Mouse (Mus musculus): ENCODE measurements around the gene Gstm2. TPM values are rescaled to one million over a fixed set of nuclear protein-coding genes. Genes with fewer than 3 reads are reported as not detected.
"Not testable (repeated sequence)": the region's sequence is repeated elsewhere in the genome, so short reads cannot be mapped to it uniquely, and the experiment has no call there.

Gstm2 gene
- total and polyA plus RNA-seq, 2 experiments from 2014 or later: 6.5 to 11.9 TPM

- Histone ChIP-seq H3K9me3 (ENCODE audit: low read length) (no peaks in the 10 kb centered on the region), H3K27ac (ENCODE audit: low read depth, low read length) (no peak overlapping the region), H3K4me1 (ENCODE audit: insufficient read depth) (no peaks in the 10 kb centered on the region), H3K4me3 (ENCODE audit: low read depth, low read length) (no peak overlapping the region), H3K9ac (no peak overlapping the region), H3K36me3 (ENCODE audit: insufficient read depth) (no peaks in the 10 kb centered on the region), H3K4me2 (ENCODE audit: low read depth) (no peak overlapping the region), H3K27me3 (ENCODE audit: insufficient read depth, low read length) (no peaks in the 10 kb centered on the region)
- ATAC-seq (no peak), DNase-seq (no peak)
- WGBS: 83% methylated on average over 6 of the region's 6 CpGs
- TF ChIP-seq CTCF (IDR thresholded peaks at IDR 0.05; ENCODE audit: low read depth): no peak
These were observed 36.4 kb upstream of the Gstm2 start for GRCm38 (mm10) chr3:108022650-108023049.

GRCm38 (mm10) chr3:108020351-108021022, 34.2 kb upstream of the Gstm2 start:
- not testable (repeated sequence) for H3K27me3 ChIP-seq (ENCODE audit: insufficient read depth, low read length); DNase-seq; H3K36me3 ChIP-seq (ENCODE audit: insufficient read depth); H3K9me3 ChIP-seq (ENCODE audit: low read length); H3K9ac ChIP-seq; H3K27ac ChIP-seq (ENCODE audit: low read depth, low read length); ATAC-seq; H3K4me3 ChIP-seq (ENCODE audit: low read depth, low read length); H3K4me2 ChIP-seq (ENCODE audit: low read depth); H3K4me1 ChIP-seq (ENCODE audit: insufficient read depth)
- 88% methylated on average over 11 of the region's 11 CpGs for WGBS

GRCm38 (mm10) chr3:108019226-108019625, 33.0 kb upstream of the Gstm2 start:
- H3K36me3 ChIP-seq (ENCODE audit: insufficient read depth); ATAC-seq; H3K4me3 ChIP-seq (ENCODE audit: low read depth, low read length); H3K9ac ChIP-seq; H3K27me3 ChIP-seq (ENCODE audit: insufficient read depth, low read length); H3K9me3 ChIP-seq (ENCODE audit: low read length); DNase-seq; H3K4me1 ChIP-seq (ENCODE audit: insufficient read depth); H3K4me2 ChIP-seq (ENCODE audit: low read depth); H3K27ac ChIP-seq (ENCODE audit: low read depth, low read length): not testable (repeated sequence)
- 65% methylated on average over 3 of the region's 3 CpGs for WGBS

- H3K9me3 ChIP-seq (ENCODE audit: low read length): no peaks in the 10 kb centered on the region
- H3K27me3 ChIP-seq (ENCODE audit: insufficient read depth, low read length): no peaks in the 10 kb centered on the region
- no peak for TF ChIP-seq CTCF (IDR thresholded peaks at IDR 0.05; ENCODE audit: low read depth)
- peak overlapping the region; percentile 62; the same call in 1 of the 2 replicates for H3K9ac ChIP-seq
- ATAC-seq (no peak), DNase-seq (no peak)
- H3K4me3 ChIP-seq (ENCODE audit: low read depth, low read length): peak overlapping the region; percentile 39
- peak overlapping the region; percentile 70 for H3K4me2 ChIP-seq (ENCODE audit: low read depth)
- no peaks in the 10 kb centered on the region for H3K4me1 ChIP-seq (ENCODE audit: insufficient read depth)
- 20% methylated on average over 14 of the region's 14 CpGs for WGBS
- H3K27ac ChIP-seq (ENCODE audit: low read depth, low read length): peak overlapping the region; percentile 23
- no peaks in the 10 kb centered on the region for H3K36me3 ChIP-seq (ENCODE audit: insufficient read depth)
These were observed 32.1 kb upstream of the Gstm2 start for GRCm38 (mm10) chr3:108018190-108018820.

GRCm38 (mm10) chr3:108017473-108018189, 31.4 kb upstream of the Gstm2 start, which contains the start of gene Gstm1:
Gene Gstm1, minus strand, starts transcription at chr3:108017973.
- ATAC-seq (peak; percentile 93), DNase-seq (peak; percentile 95)
- H3K4me3 ChIP-seq (ENCODE audit: low read depth, low read length): peak within 1 kb of the TSS; percentile 39
- peak within 1 kb of the TSS; percentile 62 for H3K9ac ChIP-seq
- H3K36me3 ChIP-seq (ENCODE audit: insufficient read depth): no peaks in the 10 kb centered on the region
- TF ChIP-seq CTCF (IDR thresholded peaks at IDR 0.05; ENCODE audit: low read depth): peak; percentile 94
- no peaks in the 10 kb centered on the region for H3K4me1 ChIP-seq (ENCODE audit: insufficient read depth)
- peak within 1 kb of the TSS; percentile 70 for H3K4me2 ChIP-seq (ENCODE audit: low read depth)
- H3K27me3 ChIP-seq (ENCODE audit: insufficient read depth, low read length): no peaks in the 10 kb centered on the region
- H3K27ac ChIP-seq (ENCODE audit: low read depth, low read length): peak within 1 kb of the TSS; percentile 83
- no peaks in the 10 kb centered on the region for H3K9me3 ChIP-seq (ENCODE audit: low read length)
- under 1% methylated on average over 31 of the region's 31 CpGs for WGBS

- H3K27ac ChIP-seq (ENCODE audit: low read depth, low read length); H3K4me1 ChIP-seq (ENCODE audit: insufficient read depth); ATAC-seq; H3K27me3 ChIP-seq (ENCODE audit: insufficient read depth, low read length); H3K4me3 ChIP-seq (ENCODE audit: low read depth, low read length); H3K9ac ChIP-seq; H3K36me3 ChIP-seq (ENCODE audit: insufficient read depth); H3K9me3 ChIP-seq (ENCODE audit: low read length); DNase-seq: not testable (repeated sequence)
- 86% methylated on average over 5 of the region's 5 CpGs for WGBS
- peak overlapping the region; percentile 70 for H3K4me2 ChIP-seq (ENCODE audit: low read depth)
These were observed 30.2 kb upstream of the Gstm2 start for GRCm38 (mm10) chr3:108016468-108016867.

- H3K36me3 ChIP-seq (ENCODE audit: insufficient read depth): no peaks in the 10 kb centered on the region
- H3K9ac ChIP-seq: no peak overlapping the region
- no peaks in the 10 kb centered on the region for H3K4me1 ChIP-seq (ENCODE audit: insufficient read depth)
- ATAC-seq: no peak
- H3K4me2 ChIP-seq (ENCODE audit: low read depth): no peak overlapping the region
- no peak for DNase-seq
- no peak for TF ChIP-seq CTCF (IDR thresholded peaks at IDR 0.05; ENCODE audit: low read depth)
- H3K4me3 ChIP-seq (ENCODE audit: low read depth, low read length): no peak overlapping the region
- no peaks in the 10 kb centered on the region for H3K9me3 ChIP-seq (ENCODE audit: low read length)
- no peak overlapping the region for H3K27ac ChIP-seq (ENCODE audit: low read depth, low read length)
- WGBS: 90% methylated on average over 2 of the region's 2 CpGs
- H3K27me3 ChIP-seq (ENCODE audit: insufficient read depth, low read length): no peaks in the 10 kb centered on the region
These were observed 28.7 kb upstream of the Gstm2 start for GRCm38 (mm10) chr3:108014974-108015346.

Measured in forebrain, postnatal 0 days (tissue).